Mouse (Mus musculus) layer of hippocampus, adult 9-10 months (tissue): ENCODE measurements around the gene Tlr4.

ENCODE experiments used
- DNase-seq: peaks from one replicate; pipeline ENCODE4 v3.0.0; 2022; ENCODE audit warnings: low spot score

The Tlr4 gene

DNA sequence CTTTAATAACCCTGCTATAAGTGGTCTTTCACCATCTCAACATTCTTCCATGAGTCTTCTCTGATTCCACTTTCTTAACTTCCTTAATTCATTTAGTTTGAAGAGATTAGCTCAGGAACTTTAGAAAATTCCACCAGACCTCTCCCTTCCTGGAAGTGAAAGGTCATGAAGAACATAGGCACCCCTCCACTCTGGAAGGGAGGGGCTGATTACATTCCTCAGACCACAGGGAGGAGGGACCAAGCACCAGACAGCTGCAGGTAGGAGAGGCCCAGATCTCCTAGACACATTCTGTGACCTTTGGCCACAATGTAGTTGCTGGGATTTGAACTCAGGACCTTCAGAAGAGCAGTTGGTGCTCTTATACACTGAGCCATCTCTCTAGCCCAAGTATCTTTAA, 72.7 kb downstream of the Tlr4 start:
- no peak for DNase-seq

DNA sequence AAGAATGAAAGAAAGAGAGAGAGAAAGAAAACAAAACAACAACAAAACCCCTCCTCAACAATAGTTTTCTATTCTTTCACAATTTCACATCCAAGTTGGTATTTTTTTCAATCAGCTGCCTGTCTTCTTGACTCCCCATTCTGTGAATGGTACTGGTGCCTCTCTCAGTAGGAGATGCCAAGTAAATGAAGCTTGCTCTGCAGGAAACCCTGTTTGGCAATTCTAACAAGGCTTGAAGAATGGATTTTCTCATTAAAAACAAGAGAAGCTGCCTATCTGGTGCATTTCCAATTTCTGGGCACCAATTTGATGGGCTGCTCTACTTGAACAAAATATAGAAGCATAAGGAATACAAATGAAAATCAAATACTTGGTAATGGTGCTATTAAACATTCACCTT, 74.1 kb downstream of the Tlr4 start:
- DNase-seq: no peak

DNA sequence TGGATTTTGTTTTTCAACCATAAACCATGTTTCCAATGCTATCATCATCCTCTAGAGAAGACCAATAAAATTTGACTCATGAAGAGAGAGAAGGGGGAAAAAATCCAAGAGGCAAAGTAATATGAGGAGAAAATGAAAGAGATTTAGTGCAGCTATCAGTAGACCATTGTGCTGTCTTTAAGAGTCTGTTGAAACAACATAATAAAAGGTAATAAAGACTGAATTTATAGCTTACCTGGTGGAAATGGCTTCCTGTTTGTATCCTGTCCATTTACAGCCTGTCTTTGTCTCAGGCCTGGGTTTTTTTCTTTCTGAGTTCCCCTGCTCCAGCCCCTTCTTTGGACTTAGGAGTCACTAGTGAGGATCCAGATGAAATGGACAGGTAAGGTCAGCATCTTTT, 81.0 kb downstream of the Tlr4 start:
- no peak for DNase-seq

DNA sequence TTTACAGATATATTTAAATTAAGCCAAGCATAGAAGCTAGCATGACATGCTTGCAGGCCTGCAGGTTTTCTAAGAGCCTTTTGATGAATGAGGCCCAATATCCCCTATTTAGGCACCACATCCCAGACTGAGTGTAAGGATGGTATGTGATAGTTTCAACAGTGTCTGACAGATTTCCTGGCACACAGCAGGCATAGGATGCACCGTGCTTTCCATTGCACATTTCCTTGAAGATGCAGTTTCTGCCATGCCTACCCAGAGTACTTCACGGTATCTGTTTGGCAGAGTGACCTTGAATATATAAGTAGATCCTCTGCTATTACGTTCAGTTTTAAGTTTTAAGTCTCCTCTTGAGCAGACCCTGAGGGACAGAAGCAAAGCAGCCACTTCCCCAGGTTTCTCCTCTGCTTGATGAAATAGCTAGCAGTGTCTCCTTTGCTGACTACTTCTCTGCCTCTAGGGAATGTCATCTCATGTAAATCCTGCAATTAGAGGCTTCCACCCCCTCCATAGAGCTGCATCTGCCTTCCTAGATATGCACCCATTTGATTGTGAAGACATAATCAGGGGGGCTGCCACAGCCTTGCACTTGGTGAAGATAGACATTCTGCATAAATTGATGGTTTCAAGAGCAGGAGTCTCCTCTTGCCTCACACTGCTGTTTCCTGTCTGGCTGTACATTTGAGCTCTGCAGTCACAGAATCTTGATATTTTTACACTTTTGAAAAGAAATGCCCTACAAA, 92.4 kb downstream of the Tlr4 start:
- no peak for DNase-seq

DNA sequence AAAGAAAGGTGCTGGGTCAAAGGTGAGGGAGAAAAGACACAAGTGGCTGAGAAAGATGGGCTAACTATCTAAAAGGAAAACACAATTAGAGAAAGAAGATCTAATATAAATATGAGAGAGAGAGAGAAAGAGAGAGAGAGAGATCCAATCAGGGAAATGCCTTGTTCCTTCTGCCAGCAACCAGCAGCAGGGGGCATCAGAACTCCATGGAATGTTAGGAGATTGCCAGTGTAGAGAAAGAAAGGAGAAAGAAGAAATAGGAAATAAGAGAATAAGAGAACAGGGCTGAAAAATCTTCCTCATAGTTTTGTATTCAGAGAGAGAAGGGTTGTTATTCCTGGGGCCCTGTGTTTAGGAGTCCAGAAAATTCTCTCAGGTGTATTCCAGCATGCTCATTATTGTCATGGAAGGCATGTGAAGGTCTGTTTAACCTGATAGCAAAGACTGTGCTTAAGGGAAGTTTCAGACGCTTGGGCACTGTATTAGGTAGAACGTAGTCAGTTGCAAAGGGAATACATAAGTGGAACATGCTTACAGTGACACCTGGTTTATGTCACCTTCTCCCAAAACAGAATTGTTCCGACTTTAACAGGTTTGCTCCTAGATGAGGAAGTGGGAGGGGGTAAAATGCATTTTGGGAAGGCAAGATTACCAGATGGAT, 96.4 kb downstream of the Tlr4 start:
- peak; percentile 54 for DNase-seq

DNA sequence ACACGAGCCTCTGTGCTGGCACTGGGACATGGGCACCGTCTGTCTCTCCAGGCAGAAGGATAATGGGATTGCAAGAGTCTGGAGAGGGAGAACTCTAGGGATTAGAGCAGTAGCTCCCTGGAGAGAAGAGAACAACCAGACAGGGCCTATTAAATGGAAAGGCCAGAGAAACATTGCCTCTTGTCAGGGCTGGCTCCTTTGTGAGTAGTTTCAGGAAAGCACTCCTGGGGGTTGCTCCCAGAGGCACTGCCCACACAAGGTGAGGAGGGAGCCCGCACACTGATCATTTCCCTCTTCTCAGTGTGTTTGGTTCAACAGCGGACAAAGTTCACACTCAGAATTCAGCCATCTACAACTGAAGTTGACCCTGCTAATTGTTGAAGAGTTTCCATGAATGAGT, 98.7 kb downstream of the Tlr4 start:
- DNase-seq: no peak

DNA sequence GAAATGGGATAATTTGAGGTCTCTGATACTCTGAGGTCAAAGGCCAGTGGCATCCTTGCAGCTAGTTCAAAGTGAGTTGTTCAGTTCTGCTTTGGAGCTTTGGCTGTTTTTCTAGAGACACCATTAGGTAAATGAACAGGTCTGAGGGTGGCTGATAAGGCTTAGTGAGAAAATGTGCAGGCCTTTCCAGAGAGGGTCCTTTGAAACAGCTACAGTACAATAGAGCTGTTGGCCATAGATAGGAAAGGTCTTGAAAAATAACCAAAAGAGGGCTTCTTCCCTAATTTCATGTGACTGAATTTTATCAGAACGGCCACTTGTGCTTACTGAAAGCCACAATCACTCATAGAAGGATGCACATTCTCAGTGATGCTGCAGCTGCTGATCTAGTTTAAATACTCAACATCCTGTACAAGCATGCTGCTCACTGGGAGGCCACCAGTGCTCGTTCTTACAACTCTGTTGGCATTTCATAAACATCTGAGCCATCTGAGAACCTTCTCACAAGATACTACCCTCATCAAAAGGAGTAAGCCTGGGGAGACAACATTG, 100.2 kb downstream of the Tlr4 start:
- no peak for DNase-seq

DNA sequence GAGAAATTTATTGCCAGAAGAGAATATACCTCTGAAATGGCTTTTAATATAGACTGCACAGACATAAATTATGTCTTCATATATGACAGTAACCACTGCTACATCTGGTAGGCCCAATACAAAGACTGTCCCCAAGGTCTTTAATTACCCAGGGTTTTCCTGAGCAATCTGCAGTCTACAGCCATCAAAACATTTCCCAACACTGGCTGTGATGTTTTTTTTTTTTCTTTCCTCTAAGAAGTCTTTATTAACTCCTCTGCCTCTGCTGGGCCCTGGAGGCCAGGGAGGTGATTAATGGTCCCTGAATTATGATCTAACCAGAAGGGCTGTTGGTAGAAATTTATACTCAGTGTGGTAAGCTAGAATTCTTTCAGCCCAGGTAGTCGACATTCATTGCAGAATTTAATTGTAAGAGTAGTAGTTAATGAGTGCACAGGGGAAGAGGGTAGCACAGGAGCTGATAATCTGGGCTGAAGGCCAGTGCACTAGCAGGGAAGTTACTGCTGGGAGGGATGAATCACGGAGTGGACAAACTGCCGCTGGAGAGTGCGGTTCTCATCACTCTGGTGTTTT, 111.2 kb downstream of the Tlr4 start:
- DNase-seq: no peak

DNA sequence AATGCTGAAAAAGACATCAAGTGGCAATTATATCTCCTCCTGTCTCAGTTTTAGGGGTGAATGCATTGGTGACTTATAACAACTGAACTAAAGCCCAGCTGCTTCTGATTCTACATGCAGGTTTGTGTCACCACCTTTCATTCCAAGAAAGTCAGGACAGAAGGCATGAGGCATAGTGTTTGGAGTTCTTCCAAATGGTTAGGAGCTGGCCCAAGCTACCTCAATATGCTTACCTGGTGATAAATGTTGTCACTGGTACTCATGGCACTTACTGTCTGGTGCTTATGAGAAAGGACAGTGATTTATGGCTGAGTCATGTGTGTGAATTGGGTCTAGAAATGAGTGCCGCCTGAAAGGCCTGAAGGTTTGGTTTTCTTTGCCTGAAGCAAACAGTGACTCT, 114.5 kb downstream of the Tlr4 start:
- no peak for DNase-seq

DNA sequence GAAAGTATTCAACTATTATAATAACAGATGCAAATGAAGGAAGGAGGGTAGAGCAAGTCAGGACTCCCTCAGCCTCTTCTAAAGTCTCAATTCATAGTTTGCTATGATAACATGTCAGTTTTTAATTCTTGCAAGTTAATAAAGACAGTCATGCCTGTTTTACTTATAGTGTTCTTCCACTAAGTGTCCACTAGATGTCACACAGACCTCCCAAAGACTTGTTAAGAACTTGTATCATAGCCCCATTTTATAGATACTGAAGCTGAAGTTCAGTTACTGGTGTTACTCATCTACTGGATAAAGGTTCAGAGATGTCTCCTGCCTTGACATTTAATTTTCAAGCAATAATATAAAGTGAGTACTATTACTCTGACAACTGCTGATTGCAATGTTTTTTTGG, 116.3 kb downstream of the Tlr4 start:
- no peak for DNase-seq

DNA sequence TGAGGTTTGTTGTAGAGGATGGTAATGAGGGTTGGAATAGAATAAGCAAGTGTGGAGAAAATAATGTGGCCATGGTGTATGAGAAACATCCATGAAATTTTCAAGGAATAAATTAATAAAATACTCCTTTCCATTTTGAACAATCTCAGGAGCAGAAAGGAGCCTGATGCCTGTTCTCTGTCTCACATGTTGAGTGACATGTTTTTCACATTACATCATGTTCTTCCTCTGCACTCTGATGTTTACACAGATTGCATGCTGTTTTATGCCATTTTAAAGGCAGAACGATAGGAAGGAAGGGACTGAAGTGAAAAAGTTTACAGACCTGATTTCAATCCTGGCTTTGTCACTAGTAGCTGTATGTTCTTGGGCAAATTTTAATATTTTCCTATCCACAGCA, 120.3 kb downstream of the Tlr4 start:
- no peak for DNase-seq

DNA sequence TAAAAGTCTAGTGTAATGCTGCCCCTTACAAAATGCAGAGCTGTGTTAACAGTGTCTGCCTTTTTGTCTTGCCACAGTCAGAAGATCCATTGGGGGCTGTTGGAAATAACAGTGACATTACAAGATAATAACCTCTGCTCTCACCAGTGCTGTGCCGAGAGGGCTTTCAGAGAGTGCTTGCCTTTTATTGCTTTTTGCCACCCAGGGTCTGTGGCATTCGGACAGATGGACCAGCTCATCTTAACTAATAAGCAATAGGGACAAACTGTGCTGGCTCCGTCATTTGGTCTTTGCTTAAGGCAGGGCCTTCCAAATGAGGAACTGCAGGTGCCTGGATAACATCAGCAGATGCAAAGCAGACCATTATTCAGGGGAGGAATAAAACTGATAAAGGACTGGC, 147.5 kb downstream of the Tlr4 start:
- no peak for DNase-seq
